Mouse (Mus musculus) CH12.LX (cell line): ENCODE measurements around the gene Atp5h. TPM values are rescaled to one million over a fixed set of nuclear protein-coding genes. Genes with fewer than 3 reads are reported as not detected.

Experiments
- DNase-seq: peaks from one replicate; pipeline ENCODE4 v3.0.0-alpha.2; 2013; ENCODE audit errors: extremely low read depth
- H3K27ac ChIP-seq: 2 replicates; pipeline ENCODE4 v1.5.1; 2012; ENCODE audit warnings: low read depth, mild to moderate bottlenecking, control low read depth, moderate library complexity; ENCODE audit not compliant: insufficient read depth
- H3K27me3 ChIP-seq: replicated peaks from 2 replicates; pipeline ENCODE3; 2012; ENCODE audit warnings: inconsistent platforms
- H3K36me3 ChIP-seq, 2 experiments: replicated peaks in 1 of 2; 2 replicates each; pipeline versions ENCODE3 to v1.6.1; 2012; ENCODE audit warnings: inconsistent platforms in 1 of 2, low read length in 1 of 2, mild to moderate bottlenecking in 1 of 2, mixed read lengths in 1 of 2, moderate library complexity in 1 of 2; ENCODE audit not compliant: control insufficient read depth in 1 of 2, insufficient read depth in 1 of 2
- H3K4me1 ChIP-seq, 2 experiments: 2 replicates each; pipeline ENCODE4 v1.6.1; 2012; ENCODE audit warnings: inconsistent platforms in 1 of 2, moderate library complexity in 1 of 2; ENCODE audit not compliant: insufficient read depth in 2 of 2, control insufficient read depth in 1 of 2
- H3K4me2 ChIP-seq: 2 replicates; pipeline ENCODE4 v1.6.1; 2012; ENCODE audit warnings: low read depth, mild to moderate bottlenecking, control low read depth; ENCODE audit not compliant: poor library complexity, insufficient read depth, severe bottlenecking
- H3K4me3 ChIP-seq, 3 experiments: fragments of 150-350 bp in 1 of 3; sonication (generic) in 1 of 3; replicated peaks in 1 of 3; 2 replicates each; pipeline versions ENCODE3 to v1.5.1; 2011 to 2012; ENCODE audit warnings: low read depth in 2 of 3, low read length in 2 of 3, mild to moderate bottlenecking in 2 of 3, moderate library complexity in 2 of 3, control low read depth in 1 of 3, improper control_type of control experiment in 1 of 3, inconsistent platforms in 1 of 3, mixed read lengths in 1 of 3; ENCODE audit not compliant: poor library complexity in 1 of 3
- H3K79me2 ChIP-seq: replicated peaks from 2 replicates; pipeline ENCODE4 v1.6.1; 2012; ENCODE audit warnings: mild to moderate bottlenecking, moderate library complexity; ENCODE audit not compliant: control insufficient read depth, poor library complexity, insufficient read depth, severe bottlenecking; ENCODE audit errors: extremely low read depth
- H3K9ac ChIP-seq: 2 replicates; pipeline ENCODE4 v1.6.1; 2012; ENCODE audit warnings: low read depth, mild to moderate bottlenecking, control low read depth, moderate library complexity; ENCODE audit not compliant: insufficient read depth
- H3K9me3 ChIP-seq: replicated peaks from 2 replicates; pipeline ENCODE3; 2012; ENCODE audit warnings: low read length, inconsistent platforms, mixed read lengths
- BHLHE40 ChIP-seq: IDR thresholded peaks from 2 replicates; pipeline ENCODE4 v1.6.1; 2011; ENCODE audit warnings: mild to moderate bottlenecking, low read depth, low read length, improper control_type of control experiment
- CHD1 ChIP-seq: IDR thresholded peaks from 2 replicates; pipeline ENCODE4 v1.6.1; 2012; ENCODE audit warnings: low read depth, low read length, improper control_type of control experiment, inconsistent platforms
- CHD2 ChIP-seq: IDR thresholded peaks from 2 replicates; pipeline ENCODE4 v1.6.1; 2011; ENCODE audit warnings: low read length, improper control_type of control experiment
- CTCF ChIP-seq, 2 experiments: IDR thresholded peaks in 1 of 2; conservative IDR thresholded peaks in 1 of 2; 2 replicates each; pipeline ENCODE4 v1.5.1; 2011 to 2012; ENCODE audit warnings: low read depth in 2 of 2, low read length in 2 of 2, improper control_type of control experiment in 1 of 2, inconsistent platforms in 1 of 2, mild to moderate bottlenecking in 1 of 2, moderate library complexity in 1 of 2
- E2F4 ChIP-seq: IDR thresholded peaks from 2 replicates; pipeline ENCODE4 v1.6.1; 2011; ENCODE audit warnings: low read depth, low read length, improper control_type of control experiment; ENCODE audit not compliant: insufficient replicate concordance
- ELF1 ChIP-seq: IDR thresholded peaks from 2 replicates; pipeline ENCODE4 v1.6.1; 2014; ENCODE audit warnings: low read depth, mild to moderate bottlenecking, inconsistent platforms, low read length, improper control_type of control experiment
- EP300 ChIP-seq: IDR thresholded peaks from 2 replicates; pipeline ENCODE4 v1.6.1; 2011; ENCODE audit warnings: low read length, improper control_type of control experiment
- ETS1 ChIP-seq: conservative IDR thresholded peaks from 2 replicates; pipeline ENCODE4 v1.6.1; 2012; ENCODE audit warnings: low read depth, mild to moderate bottlenecking, inconsistent platforms, low read length, improper control_type of control experiment, moderate library complexity
- GABPA ChIP-seq: IDR thresholded peaks from 2 replicates; pipeline ENCODE4 v1.6.1; 2012; ENCODE audit warnings: low read depth, low read length, improper control_type of control experiment, inconsistent platforms; ENCODE audit not compliant: insufficient replicate concordance
- HCFC1 ChIP-seq: IDR thresholded peaks from 2 replicates; pipeline ENCODE4 v1.6.1; 2012; ENCODE audit warnings: low read depth, mild to moderate bottlenecking, inconsistent platforms, low read length, improper control_type of control experiment
- IRF4 ChIP-seq: IDR thresholded peaks from 2 replicates; pipeline ENCODE4 v1.6.1; 2014; ENCODE audit warnings: low read depth, mild to moderate bottlenecking, inconsistent platforms, low read length, improper control_type of control experiment
- JUN ChIP-seq: IDR thresholded peaks from 2 replicates; pipeline ENCODE4 v1.6.1; 2011; ENCODE audit warnings: low read depth, mild to moderate bottlenecking, low read length, improper control_type of control experiment, moderate library complexity; ENCODE audit not compliant: insufficient read depth
- JUND ChIP-seq: conservative IDR thresholded peaks from 2 replicates; pipeline ENCODE4 v1.6.1; 2011; ENCODE audit warnings: low read depth, low read length, improper control_type of control experiment
- KAT2A ChIP-seq: IDR thresholded peaks from 2 replicates; pipeline ENCODE4 v1.6.1; 2012; ENCODE audit warnings: low read length, improper control_type of control experiment, inconsistent platforms; ENCODE audit not compliant: insufficient replicate concordance
- MAFK ChIP-seq: IDR thresholded peaks from 2 replicates; pipeline ENCODE4 v1.6.1; 2011; ENCODE audit warnings: low read length, improper control_type of control experiment; ENCODE audit not compliant: insufficient replicate concordance
- MAX ChIP-seq: IDR thresholded peaks from 2 replicates; pipeline ENCODE4 v1.6.1; 2011; ENCODE audit warnings: low read length, improper control_type of control experiment
- MAZ ChIP-seq: IDR thresholded peaks from 2 replicates; pipeline ENCODE4 v1.6.1; 2012; ENCODE audit warnings: low read depth, mild to moderate bottlenecking, inconsistent platforms, low read length, improper control_type of control experiment, moderate library complexity
- MEF2A ChIP-seq: IDR thresholded peaks from 2 replicates; pipeline ENCODE4 v1.6.1; 2014; ENCODE audit warnings: low read depth, mild to moderate bottlenecking, inconsistent platforms, low read length, improper control_type of control experiment, borderline replicate concordance
- MXI1 ChIP-seq: IDR thresholded peaks from 2 replicates; pipeline ENCODE4 v1.6.1; 2011; ENCODE audit warnings: mild to moderate bottlenecking, low read depth, low read length, improper control_type of control experiment
- MYC ChIP-seq: IDR thresholded peaks from 2 replicates; pipeline ENCODE4 v1.6.1; 2011; ENCODE audit warnings: low read depth, mild to moderate bottlenecking, improper control_type of control experiment, low read length
- NELFE ChIP-seq: IDR thresholded peaks from 2 replicates; pipeline ENCODE4 v1.6.1; 2011; ENCODE audit warnings: low read depth, low read length, improper control_type of control experiment
- NRF1 ChIP-seq: IDR thresholded peaks from 2 replicates; pipeline ENCODE4 v1.6.1; 2014; ENCODE audit warnings: low read depth, mild to moderate bottlenecking, inconsistent platforms, low read length, improper control_type of control experiment, moderate library complexity
- PAX5 ChIP-seq: IDR thresholded peaks from 2 replicates; pipeline ENCODE4 v1.6.1; 2012; ENCODE audit warnings: low read length, inconsistent platforms, mixed read lengths
- POLR2A ChIP-seq: IDR thresholded peaks from 2 replicates; pipeline ENCODE4 v1.6.1; 2011; ENCODE audit warnings: low read depth, mild to moderate bottlenecking, improper control_type of control experiment, low read length
- POLR2AphosphoS2 ChIP-seq: IDR thresholded peaks from 2 replicates; pipeline ENCODE4 v1.6.1; 2011; ENCODE audit warnings: low read depth, low read length, improper control_type of control experiment
- RAD21 ChIP-seq: IDR thresholded peaks from 2 replicates; pipeline ENCODE4 v1.6.1; 2011; ENCODE audit warnings: low read depth, mild to moderate bottlenecking, low read length, improper control_type of control experiment, moderate library complexity
- RCOR1 ChIP-seq: conservative IDR thresholded peaks from 2 replicates; pipeline ENCODE4 v1.6.1; 2012; ENCODE audit warnings: low read depth, mild to moderate bottlenecking, inconsistent platforms, low read length, improper control_type of control experiment
- SIN3A ChIP-seq: IDR thresholded peaks from 2 replicates; pipeline ENCODE4 v1.6.1; 2012; ENCODE audit warnings: low read length, improper control_type of control experiment, inconsistent platforms
- SMC3 ChIP-seq: IDR thresholded peaks from 2 replicates; pipeline ENCODE4 v1.6.1; 2011; ENCODE audit warnings: low read depth, low read length, improper control_type of control experiment
- TBP ChIP-seq: conservative IDR thresholded peaks from 2 replicates; pipeline ENCODE4 v1.6.1; 2011; ENCODE audit warnings: low read depth, low read length, improper control_type of control experiment
- TCF12 ChIP-seq: IDR thresholded peaks from 2 replicates; pipeline ENCODE4 v1.6.1; 2014; ENCODE audit warnings: low read depth, mild to moderate bottlenecking, inconsistent platforms, low read length, improper control_type of control experiment
- UBTF ChIP-seq: IDR thresholded peaks from 2 replicates; pipeline ENCODE4 v1.6.1; 2012; ENCODE audit warnings: low read depth, mild to moderate bottlenecking, inconsistent platforms, low read length, improper control_type of control experiment, moderate library complexity
- USF1 ChIP-seq: IDR thresholded peaks from 2 replicates; pipeline ENCODE4 v1.6.1; 2014; ENCODE audit warnings: low read depth, mild to moderate bottlenecking, inconsistent platforms, low read length, improper control_type of control experiment
- USF2 ChIP-seq: conservative IDR thresholded peaks from 2 replicates; pipeline ENCODE4 v1.6.1; 2011; ENCODE audit warnings: low read depth, low read length, improper control_type of control experiment
- ZC3H11A ChIP-seq: IDR thresholded peaks from 2 replicates; pipeline ENCODE4 v1.6.1; 2012; ENCODE audit warnings: low read depth, mild to moderate bottlenecking, inconsistent platforms, low read length, improper control_type of control experiment
- ZKSCAN1 ChIP-seq: IDR thresholded peaks from 2 replicates; pipeline ENCODE4 v1.6.1; 2012; ENCODE audit warnings: low read depth, inconsistent platforms, low read length, improper control_type of control experiment, borderline replicate concordance
- ZMIZ1 ChIP-seq: IDR thresholded peaks from 2 replicates; pipeline ENCODE4 v1.6.1; 2012; ENCODE audit warnings: low read depth, mild to moderate bottlenecking, inconsistent platforms, low read length, improper control_type of control experiment
- ZNF384 ChIP-seq: IDR thresholded peaks from 2 replicates; pipeline ENCODE4 v1.6.1; 2012; ENCODE audit warnings: low read depth, low read length, improper control_type of control experiment, inconsistent platforms
- dilution Hi-C: fragments of 300-500 bp; cut with MboI; formaldehyde crosslinking; loops from 2 replicates; pipeline ENCODE4 v1.14.3; 2020; ENCODE audit warnings: low sequenced_read_pairs; ENCODE audit not compliant: extremely low pct_unique_long_range_greater_than_20kb, extremely low pct_ligation_motif_present
- in situ Hi-C: fragments of 300-500 bp; cut with MboI; formaldehyde crosslinking; loops from 3 replicates; pipeline ENCODE4 v1.14.3; 2019; ENCODE audit warnings: low sequenced_read_pairs, low pct_ligation_motif_present, low pct_unique_long_range_greater_than_20kb, mixed read lengths
- polyA plus RNA-seq: library from polyadenylated mRNA; unstranded; fragments of >175 nt; gene quantifications from 2 replicates; pipeline ENCODE4 v1.2.1, GENCODE M21; 2012; ENCODE audit warnings: low read depth; ENCODE audit not compliant: insufficient read length
- total RNA-seq, 2 experiments: library from RNA; depleted of rRNA; stranded (reverse); fragments of 300-350 nt in 1 of 2; fragments of >200 nt in 1 of 2; gene quantifications; 2 replicates each; pipeline ENCODE4 v1.2.3; 2012 to 2014

The Atp5h gene
- total RNA-seq (2012; rRNA removed) = 500 and 564 TPM in 2 replicates
- total RNA-seq (2014; rRNA removed) = 671 and 759 TPM in 2 replicates
- 711 and 734 TPM in 2 replicates for polyA plus RNA-seq

- H3K4me1 ChIP-seq = peaks cover 3 to 52% of the 10 kb centered on the region in 2 experiments
- dilution Hi-C loops (no loop called here), in situ Hi-C loops (loop anchor here (10.0 kb wide), 1 partner anchor 55 kb away; the partner anchor contains the start of gene Armc7)
- H3K4me2 ChIP-seq = peak within 1 kb of the TSS; percentile 93
- peak; percentile 97 for DNase-seq
- H3K27ac ChIP-seq = no peak within 1 kb of the TSS
- peaks cover 27% of the 10 kb centered on the region for H3K79me2 ChIP-seq
- H3K4me3 ChIP-seq = peak within 1 kb of the TSS; percentile 81 to 99 (median 84)
- H3K36me3 ChIP-seq = peaks cover 21 to 54% of the 10 kb centered on the region in 2 experiments
- peak within 1 kb of the TSS; percentile 85 for H3K9ac ChIP-seq
- H3K9me3 ChIP-seq = no peaks in the 10 kb centered on the region
- TF ChIP-seq CHD1 (no peak; the same call in 1 of the 2 replicates), MYC (no peak), NRF1 (peak; percentile 94), EP300 (no peak), MXI1 (peak; percentile 58; the same call in 1 of the 2 replicates), RCOR1 (no peak), SIN3A (peak; percentile 44; the same call in 1 of the 2 replicates), POLR2A (peak; percentile 93), ZNF384 (no peak), GABPA (no peak), NELFE (peak; percentile 92), ZMIZ1 (peak; percentile 62; the same call in 1 of the 2 replicates), CHD2 (peak; percentile 93), CTCF (conservative IDR thresholded peaks at IDR 0.05 in 1 of 2, IDR thresholded peaks at IDR 0.05 in 1 of 2; ENCODE audit: low read depth in 2 of 2, low read length in 2 of 2) (no peak), POLR2AphosphoS2 (peak; percentile 54; the same call in 1 of the 2 replicates), ZKSCAN1 (no peak), MEF2A (peak; percentile 73), JUN (no peak), PAX5 (no peak), KAT2A (peak; percentile 89; the same call in 1 of the 2 replicates), ELF1 (peak; percentile 88), SMC3 (no peak), BHLHE40 (no peak), TCF12 (peak; percentile 93), RAD21 (no peak), IRF4 (peak; percentile 64), MAZ (peak; percentile 46; the same call in 1 of the 2 replicates), ZC3H11A (no peak), MAFK (no peak), USF1 (peak; percentile 69), USF2 (no peak), MAX (no peak; the same call in 1 of the 2 replicates), TBP (no peak; the same call in 1 of the 2 replicates), JUND (no peak), UBTF (no peak), ETS1 (no peak), HCFC1 (peak; percentile 88), E2F4 (no peak)
- H3K27me3 ChIP-seq = no peaks in the 10 kb centered on the region
Observed at GRCm38 (mm10) chr11:115419531-115420237, at the start of gene Atp5h, which contains the start of gene Kctd2. TSS of gene Atp5h (minus strand) at chr11:115419962. TSS of gene Kctd2 (plus strand) at chr11:115420128.
